Mouse (Mus musculus) fat pad, adult 2 months (tissue): ENCODE data around the gene Stxbp4.

Source experiments
- DNase-seq: peaks from one replicate; pipeline ENCODE4 v3.0.0-alpha.2; 2011; ENCODE audit warnings: low read depth, low spot score; ENCODE audit errors: extremely low read depth

Gene Stxbp4

GRCm38 (mm10) chr11:90570646-90571259, 67.1 kb downstream of the Stxbp4 start:
- no peak for DNase-seq

GRCm38 (mm10) chr11:90558359-90559047, 79.4 kb downstream of the Stxbp4 start:
- no peak for DNase-seq

GRCm38 (mm10) chr11:90556517-90556916, 81.4 kb downstream of the Stxbp4 start:
- DNase-seq = no peak

DNA sequence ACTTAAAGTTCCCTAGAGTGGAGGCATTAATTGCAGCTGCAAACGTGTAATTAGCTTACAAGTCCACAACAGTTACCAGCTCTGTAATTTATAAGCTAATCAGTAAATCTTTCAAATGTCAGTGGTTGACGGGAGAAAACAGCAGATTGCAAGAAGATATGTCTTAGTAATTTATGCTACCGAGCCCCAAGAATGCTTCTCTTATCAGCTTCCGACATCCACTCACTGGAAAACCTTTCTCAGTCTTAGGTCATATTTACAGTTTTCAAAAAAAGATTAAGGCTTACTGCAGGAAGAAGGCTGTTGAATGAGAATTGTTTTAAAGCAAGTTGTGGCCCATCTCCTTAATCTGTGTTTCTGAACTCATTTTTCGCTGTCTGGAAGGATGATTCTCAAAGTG, 83.9 kb downstream of the Stxbp4 start:
- DNase-seq = no peak

- DNase-seq = no peak
Measured at GRCm38 (mm10) chr11:90552303-90553201, 85.3 kb downstream of the Stxbp4 start.

- no peak for DNase-seq
Measured at GRCm38 (mm10) chr11:90548560-90548959, 89.3 kb downstream of the Stxbp4 start.

GRCm38 (mm10) chr11:90538636-90539263, 99.1 kb downstream of the Stxbp4 start:
- no peak for DNase-seq

- no peak for DNase-seq
Measured at GRCm38 (mm10) chr11:90525311-90525710, 112.6 kb downstream of the Stxbp4 start.

DNA sequence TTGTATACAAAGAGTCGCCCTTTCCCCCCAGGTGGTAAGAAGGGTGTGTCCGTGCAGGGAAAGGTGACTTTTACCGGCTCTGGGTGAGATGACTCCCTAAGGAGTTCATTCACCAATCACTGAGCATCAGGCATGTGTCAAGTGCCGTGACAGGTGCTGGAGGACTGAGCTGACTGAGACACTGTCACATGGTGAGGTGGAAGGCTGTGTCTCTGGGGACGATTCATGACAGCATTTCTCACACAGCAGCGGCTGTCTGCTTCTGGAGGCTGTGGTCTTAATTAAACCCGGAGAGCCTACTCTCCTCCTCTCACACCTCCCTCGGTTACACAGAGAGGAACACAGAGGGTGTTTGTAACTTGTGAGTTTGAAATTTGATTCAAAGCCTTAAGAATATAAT, 116.8 kb downstream of the Stxbp4 start:
- DNase-seq = no peak

DNA sequence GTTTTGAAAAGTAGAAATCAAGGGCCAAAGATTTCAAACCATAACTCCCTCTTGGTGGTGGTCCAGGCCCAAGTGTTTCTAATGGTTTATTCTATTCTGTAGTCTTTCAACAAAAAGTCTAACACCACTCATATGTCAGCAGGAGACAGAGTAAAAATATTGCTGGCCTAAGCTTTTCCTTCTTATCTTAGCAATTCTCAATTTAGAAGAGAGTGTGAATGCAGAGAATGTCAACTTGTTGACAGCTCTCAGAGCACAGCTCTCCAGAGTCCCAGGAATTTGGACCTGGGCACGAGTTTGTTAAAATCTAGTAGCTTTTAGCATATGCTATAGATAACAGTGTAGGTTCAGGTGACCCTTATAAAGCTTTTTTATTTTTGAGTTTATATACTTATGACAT, 120.1 kb downstream of the Stxbp4 start:
- no peak for DNase-seq

- DNase-seq = no peak
Measured at GRCm38 (mm10) chr11:90512538-90513219, 125.2 kb downstream of the Stxbp4 start.

DNA sequence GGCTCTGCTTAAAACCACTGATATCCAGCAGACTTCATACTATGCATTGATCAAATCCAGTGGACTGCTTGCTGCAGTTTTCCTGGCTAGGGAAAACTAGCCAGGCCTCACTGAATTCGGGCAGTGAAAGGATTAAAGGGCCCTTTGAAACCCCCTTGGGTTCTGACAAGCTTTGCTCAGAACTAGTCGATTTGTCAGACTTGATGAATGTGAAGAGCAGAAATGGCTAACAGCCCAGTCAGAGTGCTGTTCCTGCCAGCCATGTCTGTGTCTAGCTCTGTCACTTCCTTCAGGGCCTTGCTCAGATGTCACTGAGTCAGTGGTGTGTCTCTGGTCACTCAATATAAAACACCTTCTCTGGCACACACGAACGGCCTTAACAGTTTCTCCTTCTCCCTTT, 136.0 kb downstream of the Stxbp4 start:
- DNase-seq = no peak

DNA sequence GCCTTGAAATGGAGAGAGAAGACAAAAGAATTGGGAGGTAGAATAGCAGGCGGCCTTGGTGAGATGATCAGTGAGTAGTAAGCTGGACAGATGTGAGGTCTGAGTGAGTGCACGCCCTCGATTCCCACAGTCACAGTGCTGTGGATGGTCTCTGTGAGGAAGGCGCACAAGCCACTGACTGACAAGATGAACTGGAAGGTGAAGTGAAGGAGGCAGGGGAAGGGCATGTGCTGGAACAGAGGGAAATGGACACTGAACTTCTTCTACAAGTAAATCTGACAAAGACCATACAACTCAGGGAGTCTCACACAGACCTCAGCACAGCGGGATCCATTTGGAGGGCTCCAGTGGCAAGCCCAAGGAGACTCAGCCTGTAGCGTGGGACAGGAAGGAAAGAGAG, 138.0 kb downstream of the Stxbp4 start:
- DNase-seq = no peak

- DNase-seq = no peak
Measured at GRCm38 (mm10) chr11:90498461-90498860, 139.4 kb downstream of the Stxbp4 start.

- no peak for DNase-seq
Measured at GRCm38 (mm10) chr11:90494981-90495380, 142.9 kb downstream of the Stxbp4 start.

DNA sequence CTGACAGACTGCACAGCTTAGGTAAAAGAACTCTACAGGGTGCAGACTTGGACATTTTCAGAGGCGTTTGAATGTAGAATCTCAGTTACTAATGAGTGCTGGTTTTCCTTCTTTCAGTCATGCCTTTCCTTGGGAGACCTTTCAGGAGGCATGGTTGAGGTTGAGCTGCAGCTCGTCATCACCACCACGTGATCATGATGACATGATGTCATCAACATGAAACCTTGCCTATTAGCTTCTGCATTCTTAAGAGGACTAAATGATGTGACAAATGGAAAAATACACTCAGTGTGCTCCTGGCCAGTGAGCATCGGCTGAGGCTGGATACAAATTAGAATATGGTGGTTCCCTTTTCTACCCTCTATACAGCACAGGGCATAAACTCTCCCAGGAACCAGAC, 145.4 kb downstream of the Stxbp4 start:
- DNase-seq = no peak

GRCm38 (mm10) chr11:90489166-90489565, 148.7 kb downstream of the Stxbp4 start:
- DNase-seq = no peak

- DNase-seq = no peak
Measured at GRCm38 (mm10) chr11:90487686-90488085, 150.2 kb downstream of the Stxbp4 start.

- no peak for DNase-seq
Measured at GRCm38 (mm10) chr11:90484750-90485637, 152.9 kb downstream of the Stxbp4 start.

DNA sequence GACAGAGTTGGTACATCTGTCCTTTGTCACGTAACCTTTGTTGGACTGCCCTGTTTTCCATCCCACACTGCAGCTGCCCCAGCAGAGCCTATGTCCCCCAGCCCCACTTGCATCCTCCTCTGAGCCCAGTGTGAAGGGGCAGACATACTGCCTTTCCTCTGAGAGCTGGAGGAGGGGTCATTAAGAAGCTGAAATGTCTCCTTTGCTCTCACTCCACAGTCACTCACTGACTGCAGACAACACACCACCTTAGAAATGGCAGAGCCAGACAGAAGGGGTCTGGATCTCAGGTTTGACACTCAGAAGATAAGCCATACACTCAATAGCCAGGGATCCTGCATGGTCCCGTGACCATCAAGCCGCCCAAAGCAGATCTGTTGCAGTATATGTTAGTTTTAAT, 154.1 kb downstream of the Stxbp4 start:
- DNase-seq = no peak
